Mouse (Mus musculus) ES-Bruce4 (cell line): ENCODE measurements around the gene Ctdsp1.

Source experiments
- CTCF ChIP-seq: IDR thresholded peaks from one replicate; pipeline ENCODE4 v1.8.1; 2011; ENCODE audit warnings: low read depth, low read length
- POLR2A ChIP-seq: IDR thresholded peaks from one replicate; pipeline ENCODE4 v1.8.1; 2011; ENCODE audit warnings: low read length; ENCODE audit not compliant: insufficient read depth

DNA sequence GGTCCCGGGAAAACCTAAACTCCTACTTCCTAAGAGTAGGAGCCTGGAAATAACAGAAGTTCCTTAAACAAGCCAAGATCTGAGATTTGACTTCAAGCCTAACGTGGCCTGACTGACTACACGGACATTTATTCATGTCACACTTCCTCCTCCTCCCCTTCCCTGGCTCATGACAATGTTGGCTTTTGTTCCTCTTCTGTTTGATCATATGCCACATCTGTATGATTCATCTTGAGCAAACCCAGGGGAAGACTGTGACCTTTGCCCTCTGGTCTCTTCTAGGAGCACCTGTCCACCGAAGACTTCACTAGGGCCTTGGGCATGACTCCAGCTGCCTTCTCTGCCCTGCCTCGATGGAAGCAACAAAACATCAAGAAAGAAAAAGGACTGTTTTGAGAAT, 43.3 kb downstream of the Ctdsp1 start:
- TF ChIP-seq CTCF (no peak), POLR2A (no peak)
